Mouse (Mus musculus) stomach, embryonic 16.5 days (tissue): ENCODE data around the gene Slc2a6. TPM values are rescaled to one million over a fixed set of nuclear protein-coding genes. Genes with fewer than 3 reads are reported as not detected.

Experiments used
- polyA plus RNA-seq: library from polyadenylated mRNA; unstranded; fragments of >200 nt; fragmentation: Nextera tagmentation; extraction: Ambion mirVana; gene quantifications from 2 replicates; pipeline ENCODE4 v1.2.1, GENCODE M21; 2015

The Slc2a6 gene
- polyA plus RNA-seq, 1 experiment from 2014 or later: 1.2 TPM

Other genes with a start within 250 kb of the Slc2a6 start
- 0.56 and 0.75 TPM in 2 replicates for gene Abo, start 163.0 kb downstream of the Slc2a6 start, polyA plus RNA-seq
- gene Surf6, start 125.1 kb downstream of the Slc2a6 start, polyA plus RNA-seq: 24.6 and 25.1 TPM in 2 replicates
- gene Med22, start 117.3 kb downstream of the Slc2a6 start, polyA plus RNA-seq: 43.0 and 46.6 TPM in 2 replicates
- 458 and 551 TPM in 2 replicates for gene Rpl7a, start 117.2 kb downstream of the Slc2a6 start, polyA plus RNA-seq
- gene Surf2, start 111.6 kb downstream of the Slc2a6 start, polyA plus RNA-seq: 39.9 and 40.7 TPM in 2 replicates
- 59.9 and 61.8 TPM in 2 replicates for gene Surf1, start 111.5 kb downstream of the Slc2a6 start, polyA plus RNA-seq
- 245 and 251 TPM in 2 replicates for gene Surf4, start 94.1 kb downstream of the Slc2a6 start, polyA plus RNA-seq
- gene Stkld1, start 94.0 kb downstream of the Slc2a6 start, polyA plus RNA-seq: 0.10 and 0.15 TPM in 2 replicates
- 40.3 and 42.3 TPM in 2 replicates for gene Rexo4, start 63.6 kb downstream of the Slc2a6 start, polyA plus RNA-seq
- gene Adamts13, start 54.6 kb downstream of the Slc2a6 start, polyA plus RNA-seq: 0.20 and 0.21 TPM in 2 replicates
- 60.7 and 63.4 TPM in 2 replicates for gene Cacfd1, start 18.1 kb downstream of the Slc2a6 start, polyA plus RNA-seq
- 0.60 and 9.8 TPM in 2 replicates for gene Mymk, start 44.2 kb upstream of the Slc2a6 start, polyA plus RNA-seq
- 3.6 and 4.0 TPM in 2 replicates for gene Adamtsl2, start 51.4 kb upstream of the Slc2a6 start, polyA plus RNA-seq
- gene Fam163b, start 114.5 kb upstream of the Slc2a6 start, polyA plus RNA-seq: 0.04 and 0.10 TPM in 2 replicates
- 0.25 and 0.76 TPM in 2 replicates for gene Dbh, start 137.2 kb upstream of the Slc2a6 start, polyA plus RNA-seq
- gene Sardh, start 220.3 kb upstream of the Slc2a6 start, polyA plus RNA-seq: 18.6 and 19.8 TPM in 2 replicates